Mouse (Mus musculus) urinary bladder, postnatal 10 days (tissue): ENCODE results near the gene 1700080O16Rik.

Experiments used
- DNase-seq: peaks from one replicate; pipeline ENCODE4 v3.0.0; 2022; ENCODE audit warnings: low spot score

Gene 1700080O16Rik

GRCm38 (mm10) chrX:51972672-51973071 lies at the start of gene 1700080O16Rik:
Gene 1700080O16Rik (minus strand): TSS chrX:51972772.
- DNase-seq, result no peak

GRCm38 (mm10) chrX:52017660-52018059 lies 45.1 kb upstream of the 1700080O16Rik start:
- DNase-seq, result no peak

GRCm38 (mm10) chrX:52000072-52000471 lies 27.5 kb upstream of the 1700080O16Rik start:
- no peak for DNase-seq

GRCm38 (mm10) chrX:51999426-51999825 lies 26.9 kb upstream of the 1700080O16Rik start:
- DNase-seq, result no peak

GRCm38 (mm10) chrX:51976361-51976760 lies 3.8 kb upstream of the 1700080O16Rik start:
- no peak for DNase-seq

GRCm38 (mm10) chrX:51974618-51975017 lies 2.0 kb upstream of the 1700080O16Rik start:
- DNase-seq, result no peak

GRCm38 (mm10) chrX:51948071-51948470 lies 24.5 kb downstream of the 1700080O16Rik start:
- no peak for DNase-seq

GRCm38 (mm10) chrX:51938076-51938475 lies 34.5 kb downstream of the 1700080O16Rik start:
- DNase-seq, result no peak

- DNase-seq, result no peak
These were observed 53.5 kb downstream of the 1700080O16Rik start for GRCm38 (mm10) chrX:51919091-51919490.
